Mouse (Mus musculus) liver, adult 2 months (tissue): ENCODE results near the gene Kcng4.

Experiments used
- CTCF ChIP-seq: fragments of 200-500 bp; IDR thresholded peaks from 2 replicates; pipeline ENCODE4 v1.5.1; 2011; ENCODE audit warnings: low read depth, low read length, control low read depth
- POLR2A ChIP-seq: fragments of 200-500 bp; IDR thresholded peaks from 2 replicates; pipeline ENCODE4 v1.6.1; 2011; ENCODE audit warnings: low read length, control low read depth; ENCODE audit not compliant: insufficient read depth; ENCODE audit errors: extremely low read depth

DNA sequence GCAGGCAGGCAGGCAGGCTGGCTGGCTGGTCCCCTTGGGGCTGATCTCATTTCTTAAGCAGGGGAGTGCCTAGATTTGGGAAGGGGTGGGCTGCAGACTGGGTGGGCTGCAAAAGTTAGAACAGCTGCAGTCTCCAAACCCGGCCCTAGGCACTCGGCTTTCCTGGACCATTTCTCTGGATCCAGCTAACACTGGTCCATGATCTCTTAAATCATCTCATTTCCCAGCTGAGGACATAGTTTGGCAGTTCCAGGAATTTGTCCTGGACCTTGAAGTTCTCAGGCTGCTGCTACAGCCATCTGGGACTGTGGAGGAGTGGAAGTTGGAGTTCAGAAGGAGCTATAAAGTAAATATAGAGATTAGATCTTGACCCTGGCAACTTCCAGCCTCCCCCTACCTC is 15.8 kb upstream of the Kcng4 start:
- TF ChIP-seq CTCF (no peak), POLR2A (no peak)
